Mouse (Mus musculus) megakaryocyte progenitor cell, adult 5-6 weeks (primary cell): ENCODE measurements at regions not wholly inside any gene's neighbourhood (a gene's known extent, or its start where the extent isn't known, plus 50 kb on each side); places are given as distances from the start of the nearest gene placed in this dataset.

Source experiments
- ATAC-seq: replicated peaks from 2 replicates; pipeline ENCODE4 v1.8.0; 2016; ENCODE audit warnings: mild to moderate bottlenecking, moderate TSS enrichment, inconsistent platforms; ENCODE audit not compliant: poor library complexity

- no peak for ATAC-seq
Observed at GRCm38 (mm10) chr12:12147088-12147687, 114.8 kb upstream of the Fam49a start.

GRCm38 (mm10) chr12:12147847-12148246 is 114.1 kb upstream of the Fam49a start:
- peak; percentile 94 for ATAC-seq

DNA sequence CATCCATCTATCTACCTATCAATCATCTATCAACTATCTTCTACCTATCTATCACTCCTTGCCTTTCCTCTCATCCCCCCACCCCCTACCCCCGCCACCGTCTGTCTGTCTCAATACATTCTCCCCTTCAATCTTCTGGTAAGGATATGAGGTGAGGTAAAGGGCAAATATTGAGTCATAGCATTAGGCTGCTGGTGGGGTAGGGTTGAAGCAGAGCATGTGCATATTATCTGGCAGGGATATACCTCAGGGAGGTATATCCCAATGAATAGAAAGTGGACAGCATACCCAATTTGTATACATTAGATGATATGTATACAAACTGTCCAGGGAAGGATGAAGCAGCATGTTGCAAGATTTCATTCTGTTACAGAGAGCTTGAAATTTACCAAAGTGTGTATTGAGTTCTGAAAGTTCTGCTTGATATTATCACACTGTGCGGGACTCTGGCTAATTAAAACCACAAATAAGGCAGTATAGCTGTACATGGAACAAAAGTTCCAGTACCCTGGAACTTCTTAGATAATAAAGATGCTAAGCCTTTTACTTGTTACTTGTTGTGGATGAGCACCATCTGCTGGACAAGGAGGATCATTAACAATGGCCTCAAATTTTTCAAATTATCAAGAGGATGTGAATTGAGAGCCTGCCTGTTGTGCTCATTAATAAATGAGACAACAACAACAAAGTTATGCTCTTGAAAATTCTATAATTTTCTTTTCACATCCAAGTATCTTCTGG is 113.1 kb upstream of the Fam49a start:
- peak; percentile 58; the same call in 1 of the 2 replicates for ATAC-seq

- peak; percentile 69 for ATAC-seq
Observed at GRCm38 (mm10) chr12:12164411-12164810, 97.5 kb upstream of the Fam49a start.

DNA sequence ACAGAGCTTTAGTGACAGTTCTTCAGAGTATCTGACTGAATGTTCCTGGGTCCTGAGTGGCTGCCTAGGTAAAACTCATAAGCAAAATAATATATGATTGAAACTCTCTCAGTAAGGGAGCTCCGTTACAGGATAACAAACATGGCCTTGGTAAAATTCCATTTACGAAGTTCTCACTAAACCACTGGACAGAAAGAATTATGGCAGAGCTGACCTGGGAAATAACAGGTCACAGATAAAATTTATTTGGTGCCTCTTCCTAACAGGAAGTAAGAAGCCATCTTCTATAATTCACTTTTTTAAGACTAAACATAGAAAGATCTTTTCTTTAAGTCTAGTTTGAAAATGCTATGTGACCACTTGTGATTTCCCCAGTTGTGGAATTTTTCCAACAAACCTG is 91.4 kb upstream of the Fam49a start:
- ATAC-seq: no peak

DNA sequence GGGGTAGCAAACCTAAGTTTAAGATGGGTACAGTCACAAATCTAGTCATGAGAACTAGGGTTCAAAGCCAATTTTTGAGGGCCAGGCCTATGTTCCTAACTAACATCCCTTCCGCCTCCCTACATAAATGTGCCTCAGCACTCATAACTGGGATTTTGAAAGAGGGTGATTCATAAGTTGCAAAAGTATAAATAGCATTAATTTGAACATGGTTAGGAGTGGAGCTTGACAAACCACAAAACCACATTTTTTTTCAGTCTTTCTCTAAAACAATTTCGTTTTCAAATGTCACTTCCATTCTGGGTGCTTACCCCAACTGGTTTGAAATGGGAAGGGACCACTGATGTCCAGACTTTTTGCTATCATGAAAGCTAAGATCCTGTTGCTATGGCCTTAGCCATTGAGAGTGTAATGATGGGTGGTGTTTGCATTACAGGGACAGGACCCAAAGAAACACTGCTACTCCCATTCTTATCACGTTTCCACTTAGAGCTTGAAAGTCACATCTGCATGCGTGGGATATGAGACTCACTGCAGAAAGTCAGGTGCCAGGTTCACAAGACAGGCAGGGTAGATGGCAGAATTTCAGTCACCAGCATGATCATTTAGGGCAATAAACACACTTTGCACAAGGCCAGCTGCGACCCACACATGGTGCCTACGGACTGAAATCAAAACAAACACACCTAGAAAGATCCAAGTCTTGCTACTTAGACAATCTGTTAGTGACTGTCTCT is 89.7 kb upstream of the Fam49a start:
- ATAC-seq: peak; percentile 26

DNA sequence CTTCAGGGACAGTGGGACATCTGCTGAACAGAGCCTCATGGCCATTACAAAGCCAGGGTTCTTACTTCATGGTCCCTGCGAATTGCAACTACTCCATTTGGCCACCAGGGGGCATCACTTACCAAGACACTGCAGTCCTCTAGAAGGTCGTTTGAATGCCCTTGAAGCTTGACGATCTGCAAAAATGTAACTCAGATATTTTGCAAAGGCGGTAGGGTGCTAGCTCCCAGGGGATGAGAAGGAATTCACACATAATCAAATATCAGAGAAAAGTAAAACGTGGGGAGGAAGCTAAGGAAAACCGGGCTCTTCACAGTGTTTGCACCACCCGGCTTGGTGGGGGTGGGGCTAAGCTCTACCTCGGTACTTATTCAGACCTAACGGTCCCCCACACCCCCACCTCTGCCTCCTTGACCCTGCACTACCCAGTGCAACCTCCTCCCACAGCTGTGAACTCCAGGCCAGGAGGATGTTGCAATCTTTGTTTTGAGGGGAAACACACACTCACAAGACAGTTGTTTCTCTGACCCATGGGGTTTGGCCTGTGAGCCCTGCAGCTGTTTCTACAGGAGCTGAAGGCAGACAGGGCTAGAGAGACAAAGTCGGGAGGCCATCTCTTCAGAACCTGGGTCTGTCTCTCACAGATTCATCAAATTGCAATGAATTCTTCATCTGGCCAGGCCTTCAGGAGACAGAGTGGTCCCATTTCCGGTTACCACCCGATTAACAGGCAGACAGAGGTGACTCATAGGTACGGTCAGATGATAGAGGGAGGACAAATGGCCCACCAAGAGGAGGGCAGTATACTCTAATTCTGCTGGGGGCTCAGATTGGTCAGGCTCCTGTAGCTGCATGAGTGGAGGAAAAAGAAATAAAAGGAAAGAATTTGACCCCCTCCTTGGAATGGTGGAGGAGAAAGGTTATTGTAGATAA is 85.3 kb upstream of the Fam49a start:
- peak; percentile 78 for ATAC-seq

DNA sequence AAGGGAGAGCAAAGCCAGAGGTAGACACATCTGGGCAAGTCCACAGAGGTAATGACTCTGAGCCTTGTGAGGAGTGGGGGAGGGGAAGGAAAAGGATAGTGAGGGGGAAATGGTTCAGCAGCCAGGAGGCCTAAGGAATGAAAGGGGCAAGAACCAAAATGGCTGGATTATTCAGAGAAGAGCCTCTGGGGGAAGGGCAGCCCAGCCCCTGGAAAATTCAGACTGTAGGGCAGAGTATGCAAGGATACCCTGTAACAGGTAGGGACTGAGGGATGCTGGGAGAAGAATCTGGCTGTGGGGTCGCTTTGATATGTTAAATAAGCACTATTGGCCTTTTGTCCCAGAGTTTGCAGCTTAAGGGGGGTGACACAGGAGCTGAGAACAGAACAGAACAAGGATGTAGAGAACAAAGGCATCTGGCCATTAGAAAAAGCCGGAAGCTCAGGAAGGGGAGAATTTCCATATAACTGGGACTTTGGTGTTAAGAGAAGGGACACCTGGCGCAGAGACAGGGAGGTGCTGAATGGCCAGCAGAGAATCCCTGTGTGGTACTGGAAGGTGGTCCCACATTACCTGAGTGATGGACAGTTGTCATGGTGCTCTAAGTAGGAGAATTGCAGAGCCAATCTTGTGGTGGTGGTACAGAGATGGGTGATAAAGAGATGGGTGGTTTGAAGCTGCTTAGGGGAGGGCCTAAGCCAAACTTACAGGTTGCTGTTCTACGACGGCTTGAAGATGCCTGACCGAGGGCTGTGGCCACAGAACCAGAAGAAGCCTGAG is 84.5 kb upstream of the Fam49a start:
- ATAC-seq: no peak

DNA sequence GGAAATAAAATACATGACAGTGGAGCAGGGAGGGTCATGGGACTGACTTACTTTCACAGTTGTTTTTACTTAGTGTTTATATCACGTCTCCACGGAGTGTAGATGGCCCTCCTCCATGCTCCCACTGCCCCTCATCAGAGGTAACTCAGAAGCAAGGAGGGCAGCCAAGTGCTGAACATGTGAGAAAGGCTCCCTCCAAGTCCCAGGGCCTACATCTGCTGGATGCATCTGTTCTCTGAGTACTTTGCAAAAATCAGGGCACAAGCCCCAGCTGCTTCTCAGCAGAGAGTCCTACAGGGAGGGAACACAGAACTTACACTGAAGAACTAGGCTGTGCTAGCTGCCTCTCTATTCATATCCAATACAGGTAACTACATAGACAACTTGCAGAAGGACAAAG is 83.5 kb upstream of the Fam49a start:
- no peak for ATAC-seq

GRCm38 (mm10) chr12:12179292-12179865 is 82.6 kb upstream of the Fam49a start:
- ATAC-seq: no peak

DNA sequence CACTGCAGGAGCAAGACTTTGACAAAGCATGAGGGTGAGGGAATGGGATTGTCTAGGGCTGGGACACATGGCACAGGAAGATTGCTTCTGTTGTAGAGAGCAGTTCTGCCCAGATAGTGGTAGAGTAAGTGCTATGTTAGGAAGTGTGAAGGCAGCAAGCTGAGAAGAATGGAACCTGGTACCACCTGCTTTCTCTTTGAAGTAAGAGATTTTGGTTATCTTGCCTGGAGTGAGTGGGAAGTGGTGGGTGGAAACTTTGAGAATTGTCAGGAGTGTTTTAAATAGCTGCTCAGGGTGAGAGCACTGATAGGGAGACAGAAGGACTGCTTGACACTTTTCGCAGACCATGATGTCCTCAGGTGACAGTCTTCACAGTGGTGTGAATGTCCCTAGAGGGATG is 81.0 kb upstream of the Fam49a start:
- ATAC-seq: no peak

- no peak for ATAC-seq
Observed at GRCm38 (mm10) chr12:12181686-12182085, 80.3 kb upstream of the Fam49a start.

- no peak for ATAC-seq
Observed at GRCm38 (mm10) chr12:12186353-12186752, 75.6 kb upstream of the Fam49a start.

DNA sequence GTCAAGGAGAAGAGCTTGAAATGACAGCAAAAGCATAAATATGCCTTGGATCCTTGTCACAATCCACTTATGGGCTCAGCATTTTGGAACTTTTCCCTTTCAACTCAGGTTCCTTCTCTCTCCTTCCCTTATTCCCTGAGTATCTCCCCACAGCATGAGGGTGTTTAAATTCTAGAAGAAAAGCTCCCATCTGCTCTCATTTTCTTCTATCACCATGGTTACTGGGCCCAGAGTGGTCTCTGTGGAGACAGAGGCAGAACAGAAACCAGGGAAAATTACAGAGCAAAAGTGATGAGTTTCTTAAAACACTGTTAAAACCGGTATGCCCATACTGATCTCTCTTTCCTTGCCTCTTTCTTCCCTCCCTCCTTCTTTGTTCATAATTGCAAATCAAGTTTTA is 66.9 kb upstream of the Fam49a start:
- no peak for ATAC-seq

DNA sequence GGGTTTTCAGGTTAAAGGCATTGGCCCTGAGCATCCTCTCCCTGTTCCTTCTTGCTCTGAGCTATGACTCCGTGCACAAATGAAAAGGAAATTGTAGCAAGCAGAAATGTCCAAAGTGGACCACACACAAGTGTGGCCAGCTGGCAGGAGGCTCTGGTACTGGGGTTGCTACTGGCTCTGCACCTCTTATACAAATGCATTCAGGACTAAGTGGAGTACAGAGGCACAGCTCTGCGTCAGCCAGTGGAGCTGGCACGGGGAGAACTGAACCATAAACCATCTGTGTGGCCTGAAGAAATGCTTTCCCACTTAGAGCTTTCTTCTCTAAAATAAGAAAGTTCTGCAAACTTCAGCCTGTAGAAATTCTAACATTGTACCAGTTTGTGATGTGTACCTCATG is 65.3 kb upstream of the Fam49a start:
- ATAC-seq: no peak

DNA sequence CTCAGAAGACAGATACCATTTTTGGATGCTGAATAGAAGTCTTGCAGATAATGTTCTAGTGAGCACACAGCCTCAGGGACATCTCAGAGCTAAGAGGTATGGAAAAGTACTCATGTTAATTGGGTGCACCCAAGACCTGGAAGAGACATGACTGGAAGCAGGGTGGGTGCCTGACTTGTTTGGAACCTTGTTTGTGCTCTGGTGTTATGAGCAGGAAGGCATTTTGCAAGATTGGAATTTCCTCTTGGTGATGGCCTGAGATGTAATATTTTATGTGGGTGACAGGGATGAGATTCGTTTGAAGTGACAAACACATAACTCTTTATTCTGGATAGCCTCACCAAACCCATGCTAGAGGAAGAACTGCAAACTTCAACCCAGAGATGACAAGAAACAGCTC is 53.7 kb upstream of the Fam49a start:
- no peak for ATAC-seq
